Mouse (Mus musculus): ENCODE data around the gene Nelfe.
"Not testable (repeated sequence)": the region's sequence is repeated elsewhere in the genome, so short reads cannot be mapped to it uniquely, and the experiment has no call there.

Gene Nelfe

DNA sequence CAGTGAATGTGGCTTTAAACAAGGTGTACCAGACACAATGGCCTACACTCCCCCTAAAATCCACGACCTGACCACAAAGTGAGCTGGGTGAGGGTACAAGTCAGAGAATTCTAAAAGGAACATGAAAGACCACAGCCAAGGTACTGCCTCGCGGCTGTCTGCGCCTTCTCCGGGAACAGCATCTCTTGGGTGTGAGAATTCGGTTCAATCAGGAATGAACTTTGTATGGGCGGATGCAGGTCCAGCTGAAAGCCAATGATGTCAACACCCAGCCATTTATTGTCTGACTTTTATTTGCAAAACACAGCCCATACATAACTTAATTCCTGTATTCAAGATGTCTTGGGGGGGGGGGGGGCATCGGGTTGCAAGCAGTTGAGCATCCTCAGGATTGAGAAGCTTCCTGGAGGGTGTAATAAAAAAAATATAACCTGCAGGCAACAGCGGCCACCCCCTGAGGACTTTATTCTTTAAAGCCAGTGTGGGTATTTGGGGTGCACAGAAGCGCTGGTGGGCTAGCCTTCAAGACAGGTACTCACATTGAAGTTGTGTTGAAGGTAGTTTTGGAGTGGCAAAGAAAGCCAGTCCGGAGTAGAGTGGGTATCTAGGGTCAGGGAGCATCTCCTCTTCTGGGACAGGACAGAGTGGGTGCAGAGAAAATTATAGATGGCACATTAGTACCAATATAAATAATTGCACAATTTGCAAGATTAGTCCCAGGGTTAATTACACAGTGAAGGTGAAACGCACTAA lies 43.1 kb downstream of the Nelfe start:
- peak; percentile 33 for DNase-seq (ENCODE audit: low read depth, low spot score)

DNA sequence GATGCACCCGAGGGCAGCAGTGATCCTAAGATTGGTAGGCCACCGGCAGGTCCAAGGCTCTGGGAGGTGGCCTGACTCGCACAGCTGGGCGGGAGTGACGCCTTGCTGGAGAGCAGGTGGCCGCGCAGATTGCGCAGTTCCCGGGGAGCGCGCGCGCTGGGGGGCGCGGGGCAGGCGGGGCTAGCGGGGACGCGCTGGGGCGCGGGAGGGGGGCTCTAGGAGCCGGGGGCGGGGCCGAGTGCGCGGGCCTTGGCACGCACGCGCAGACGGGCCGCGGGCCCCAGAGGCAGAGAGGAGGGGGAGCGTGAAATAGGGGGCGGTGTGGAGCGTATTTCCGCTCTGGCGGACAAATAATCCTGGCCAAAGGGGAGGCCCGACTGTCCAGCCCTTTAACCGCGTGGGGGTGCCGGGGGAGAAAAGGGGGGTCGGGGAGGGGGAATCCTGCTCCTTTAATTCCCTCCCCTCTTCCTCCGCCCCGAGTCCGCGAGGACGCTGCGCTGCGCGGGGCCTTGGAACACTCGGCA lies 43.9 kb downstream of the Nelfe start:
- peak; percentile 95 for DNase-seq (ENCODE audit: low read depth, low spot score)

DNA sequence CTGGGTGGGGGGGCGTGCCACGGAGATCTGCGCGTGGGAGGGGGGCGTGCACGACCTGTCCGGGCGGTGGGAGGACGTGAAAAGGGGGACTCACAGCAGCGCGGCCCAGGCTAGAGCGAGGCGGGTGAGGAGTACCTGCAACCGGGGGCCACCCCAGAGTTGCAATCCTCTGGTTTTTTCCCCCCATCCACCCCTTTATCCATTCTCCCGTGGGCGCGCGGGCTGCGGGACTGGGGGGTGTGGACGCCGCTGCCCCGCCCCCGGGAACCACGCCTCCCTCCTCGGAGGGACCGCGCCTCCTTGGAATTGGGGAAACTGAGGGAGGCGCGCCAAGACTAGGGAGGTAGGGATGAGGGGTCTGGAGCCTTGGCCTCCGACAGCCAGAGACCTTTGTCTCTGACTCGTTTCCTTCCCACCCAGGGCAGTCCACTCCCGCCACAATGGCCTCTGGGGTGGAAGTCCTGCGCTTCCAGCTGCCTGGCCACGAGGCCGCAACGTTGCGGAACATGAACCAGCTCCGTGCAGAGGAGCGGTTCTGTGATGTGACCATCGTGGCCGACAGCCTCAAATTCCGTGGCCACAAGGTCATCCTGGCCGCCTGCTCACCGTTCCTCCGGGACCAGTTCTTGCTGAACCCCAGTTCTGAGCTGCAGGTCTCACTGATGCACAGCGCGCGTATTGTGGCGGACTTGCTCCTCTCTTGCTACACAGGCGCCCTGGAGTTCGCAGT lies 44.8 kb downstream of the Nelfe start:
- DNase-seq (ENCODE audit: low read depth, low spot score) = peak; percentile 55

DNA sequence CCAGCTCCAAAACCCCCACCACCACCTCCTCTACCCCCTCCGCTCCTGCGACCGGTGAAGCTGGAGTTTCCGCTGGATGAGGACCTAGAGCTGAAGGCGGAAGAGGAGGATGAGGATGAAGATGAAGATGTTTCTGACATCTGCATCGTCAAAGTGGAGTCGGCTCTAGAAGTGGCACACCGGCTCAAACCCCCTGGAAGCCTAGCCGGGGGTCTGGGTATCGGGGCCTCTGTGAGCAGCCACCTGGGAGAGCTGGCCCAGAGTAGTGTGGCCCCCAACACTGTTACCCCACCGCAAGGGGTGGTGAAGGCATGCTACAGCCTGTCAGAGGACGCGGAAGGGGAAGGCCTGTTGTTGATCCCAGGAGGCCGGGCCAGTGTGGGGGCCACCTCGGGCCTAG lies 45.5 kb downstream of the Nelfe start:
- DNase-seq (ENCODE audit: low read depth, low spot score) = no peak

DNA sequence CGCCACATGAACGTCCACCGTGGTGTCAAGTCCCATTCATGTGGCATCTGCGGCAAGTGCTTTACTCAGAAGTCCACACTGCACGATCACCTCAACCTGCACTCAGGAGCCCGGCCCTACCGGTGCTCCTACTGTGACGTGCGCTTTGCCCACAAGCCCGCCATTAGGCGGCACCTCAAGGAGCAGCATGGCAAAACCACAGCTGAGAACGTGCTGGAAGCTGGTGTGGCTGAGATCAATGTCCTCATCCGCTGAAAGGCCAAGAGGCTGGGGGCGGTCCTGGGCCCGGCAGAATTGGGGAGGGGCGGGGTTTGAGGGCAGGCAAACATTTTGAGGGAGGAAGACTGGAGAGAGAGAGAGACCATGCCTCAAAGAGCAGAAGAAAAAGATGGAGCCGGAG lies 46.2 kb downstream of the Nelfe start:
- DNase-seq (ENCODE audit: low read depth, low spot score) = peak; percentile 88

GRCm38 (mm10) chr17:34897373-34898159 lies 47.4 kb downstream of the Nelfe start:
- DNase-seq (ENCODE audit: low read depth, low spot score) = no peak

DNA sequence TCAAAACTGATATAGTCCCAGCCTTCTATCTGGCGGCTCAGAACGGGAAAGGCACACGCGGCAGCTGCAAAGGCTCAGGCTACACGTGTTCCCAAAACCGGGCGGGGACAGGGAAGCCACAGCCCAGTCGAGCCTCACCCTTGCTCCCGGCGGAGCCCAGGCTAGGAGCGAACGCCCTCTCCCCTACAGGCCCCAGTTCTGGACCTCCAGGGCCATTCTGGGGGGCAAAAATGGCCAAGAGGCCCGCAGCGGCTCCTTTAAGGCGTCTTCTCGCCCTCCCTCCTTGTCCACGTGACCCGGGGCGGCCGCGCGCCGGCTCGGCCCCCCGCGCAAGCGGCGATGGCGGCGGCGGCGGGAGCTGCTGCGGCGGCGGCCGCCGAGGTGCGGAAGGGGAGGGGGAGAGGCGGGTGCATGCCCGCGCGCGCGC lies 48.0 kb downstream of the Nelfe start, which contains the start of the genes C2 and Ehmt2:
Gene C2, minus strand, starts transcription at position 106 of the 427 bp plus-strand sequence.
Gene Ehmt2, plus strand, starts transcription at position 310 of the 427 bp plus-strand sequence.
- peak; percentile 76 for DNase-seq (ENCODE audit: low read depth, low spot score)

GRCm38 (mm10) chr17:34898706-34899052 lies 48.5 kb downstream of the Nelfe start:
- DNase-seq (ENCODE audit: low read depth, low spot score) = peak; percentile 33

DNA sequence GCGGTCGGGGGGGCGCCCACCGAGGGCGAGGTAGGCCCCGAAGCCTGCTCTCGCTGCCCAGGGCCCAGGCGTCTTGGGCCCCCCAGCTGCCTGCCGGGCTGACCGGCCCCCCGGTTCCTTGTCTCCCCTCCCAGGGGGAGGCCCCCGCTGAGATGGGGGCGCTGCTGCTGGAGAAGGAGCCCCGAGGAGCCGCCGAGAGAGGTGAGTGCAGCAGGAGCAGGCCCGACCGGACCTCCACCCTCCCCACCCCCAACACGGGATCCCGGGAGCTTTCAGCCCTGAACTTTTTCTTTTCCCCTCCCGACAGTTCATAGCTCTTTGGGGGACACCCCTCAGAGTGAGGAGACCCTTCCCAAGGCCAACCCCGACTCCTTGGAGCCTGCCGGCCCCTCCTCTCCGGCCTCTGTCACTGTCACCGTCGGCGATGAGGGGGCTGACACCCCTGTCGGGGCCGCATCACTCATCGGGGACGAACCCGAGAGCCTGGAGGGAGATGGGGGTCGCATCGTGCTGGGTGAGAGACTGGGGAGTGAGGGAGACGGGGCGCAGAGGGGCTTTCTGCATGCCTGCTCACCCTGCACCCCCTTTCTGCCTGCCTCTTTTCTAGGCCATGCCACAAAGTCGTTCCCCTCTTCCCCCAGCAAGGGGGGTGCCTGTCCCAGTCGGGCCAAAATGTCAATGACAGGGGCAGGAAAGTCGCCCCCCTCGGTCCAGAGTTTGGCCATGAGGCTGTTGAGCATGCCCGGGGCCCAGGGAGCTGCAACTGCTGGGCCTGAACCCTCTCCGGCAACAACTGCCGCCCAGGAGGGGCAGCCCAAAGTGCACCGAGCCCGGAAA lies 49.1 kb downstream of the Nelfe start:
- peak; percentile 45 for DNase-seq (ENCODE audit: low read depth, low spot score)

- peak; percentile 31 for DNase-seq (ENCODE audit: low read depth, low spot score)
Observed at GRCm38 (mm10) chr17:34899890-34900243, 49.7 kb downstream of the Nelfe start.

DNA sequence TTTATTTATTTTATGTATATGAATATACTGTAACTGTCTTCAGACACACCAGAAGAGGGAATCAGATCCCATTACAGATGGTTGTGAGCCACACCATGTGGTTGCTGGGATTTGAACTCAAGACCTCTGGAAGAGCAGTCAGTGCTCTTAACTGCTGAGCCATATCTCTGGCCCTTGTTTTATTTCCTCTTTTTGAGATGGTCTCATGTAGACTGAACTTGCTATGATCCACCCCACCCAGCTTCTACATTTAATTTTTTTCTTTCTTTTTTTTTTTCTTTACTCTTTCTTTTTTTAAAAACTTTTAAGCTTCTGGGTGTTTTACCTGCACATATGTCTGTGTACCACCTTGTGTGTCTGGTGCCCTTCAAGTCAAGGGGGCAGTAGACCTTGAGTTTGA lies 50.6 kb downstream of the Nelfe start:
- DNase-seq (ENCODE audit: low read depth, low spot score) = not testable (repeated sequence)

GRCm38 (mm10) chr17:34901948-34902347 lies 51.8 kb downstream of the Nelfe start:
- DNase-seq (ENCODE audit: low read depth, low spot score) = not testable (repeated sequence)

- peak; percentile 96 for DNase-seq (ENCODE audit: low read depth, low spot score)
Observed at GRCm38 (mm10) chr17:34902895-34903294, 52.7 kb downstream of the Nelfe start.
